In the genomic region with DNA sequence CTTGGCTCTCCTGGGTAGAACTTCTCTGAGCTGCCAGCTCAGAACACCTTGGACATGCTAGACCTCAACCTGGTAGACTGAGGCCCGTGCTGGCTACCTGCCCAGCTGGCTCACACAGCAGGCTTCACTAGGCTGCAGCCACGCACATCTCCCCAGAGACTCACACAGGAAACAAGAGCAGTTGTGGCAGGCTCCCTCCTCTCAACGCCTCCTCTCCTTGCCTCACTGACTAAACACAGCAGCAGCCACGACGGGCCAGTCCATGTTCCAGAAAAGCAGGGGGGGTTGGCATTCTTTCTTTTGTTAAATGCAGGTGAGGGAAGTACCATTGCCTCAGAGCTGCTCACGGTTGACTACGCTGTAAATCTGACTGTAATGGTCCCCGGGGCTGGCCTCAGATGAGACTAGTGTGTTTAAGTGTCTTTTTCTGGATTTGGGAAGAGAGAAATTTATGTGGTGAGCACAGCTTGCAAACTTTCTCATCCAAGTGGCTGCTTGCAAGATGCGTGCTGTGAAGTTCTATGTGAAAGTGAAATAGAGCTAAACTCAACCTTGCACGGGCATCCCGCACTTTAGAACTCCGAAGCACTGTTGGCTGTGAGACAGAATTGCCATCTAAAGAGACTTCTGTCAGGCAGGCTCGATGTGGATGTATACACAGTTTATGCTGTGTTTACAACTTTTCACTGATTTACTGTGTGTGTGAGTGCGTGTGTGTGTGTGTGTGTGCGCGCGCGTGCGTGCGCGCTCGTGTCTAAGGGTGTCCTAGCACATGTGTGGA, we compare ENCODE assay signal across 9 mouse cellular contexts.
DNase-seq lines count a peak whose midpoint lies in the region; ATAC-seq lines count a peak whose summit lies in the region.
"Had no signal": no experiment of that assay in that cellular context is flagged by ENCODE, and none has a peak within 500 bp of the region (broad histone marks: within the 10 kb centered on the region; RNA-seq: fewer than 3 reads in every experiment).

No protein-coding gene starts in this region.

- H3K27ac ChIP-seq in hindbrain, embryonic 16.5 days (ENCODE audit: low read depth, low read length), result peak overlapping the region; percentile 77

- H3K4me1 ChIP-seq in hindbrain, embryonic 16.5 days (ENCODE audit: control insufficient read depth, insufficient read depth, low read depth, low read length), result peaks cover 30% of the 10 kb centered on the region

- no peaks in the 10 kb centered on the region for H3K36me3 ChIP-seq in hindbrain, embryonic 16.5 days (ENCODE audit: control insufficient read depth, insufficient read depth, low read length)

- no peaks in the 10 kb centered on the region for H3K27me3 ChIP-seq in hindbrain, embryonic 16.5 days (replicated peaks; ENCODE audit: control insufficient read depth, insufficient read depth, low read length)

- peak; percentile 60 for DNase-seq in MN1 (ENCODE audit: low spot score)
- DNase-seq in cerebellum, postnatal 14 days, result peak; percentile 84 to 88
- DNase-seq in gastrocnemius, adult 18-20 months (ENCODE audit: low spot score), result peak; percentile 49
- DNase-seq in layer of hippocampus, postnatal 36 days, result peak; percentile 69 to 71
- peak; percentile 80 for DNase-seq in lung, postnatal 14 days
- peak; percentile 71 for DNase-seq in ovary, postnatal 36 days (ENCODE audit: low spot score)
- peak; percentile 91 to 94 for DNase-seq in thymus, postnatal 36 days

- H3K9ac ChIP-seq in hindbrain, embryonic 16.5 days (ENCODE audit: low read depth, low read length), result peak overlapping the region; percentile 57

- no peaks in the 10 kb centered on the region for H3K9me3 ChIP-seq in hindbrain, embryonic 16.5 days (ENCODE audit: control insufficient read depth, low read length)

- ATAC-seq in hindbrain, embryonic 16.5 days, result peak; percentile 74

- 38% methylated on average over 22 of the region's 22 CpGs for WGBS in hindbrain, embryonic 16.5 days

- peak overlapping the region; percentile 53 for H3K4me2 ChIP-seq in hindbrain, embryonic 16.5 days (ENCODE audit: low read length)

- peak overlapping the region; percentile 35 for H3K4me3 ChIP-seq in hindbrain, embryonic 16.5 days (ENCODE audit: low read length)
- H3K4me3 ChIP-seq: erythroblast, embryonic 14.5 days had no signal

Comparison
In these comparisons a context has a peak if more than half of its experiments do, and no peak if none do; other contexts are left out.
1. Peak in every context shown above with its lines: DNase-seq, ATAC-seq, H3K4me3 ChIP-seq and H3K27ac ChIP-seq.